Mouse (Mus musculus) heart, embryonic 12.5 days (tissue): ENCODE results near the gene Nmur1. TPM values are rescaled to one million over a fixed set of nuclear protein-coding genes. Genes with fewer than 3 reads are reported as not detected.
A peak's percentile ranks its signal among the peaks of the same experiment; 100 is the strongest.

Source experiments
- ATAC-seq: fragments of 200-750 bp; cut with Nextera tagmentation; 2 replicates; pipeline ENCODE4 v1.8.0; 2017; ENCODE audit warnings: moderate TSS enrichment, moderate library complexity; ENCODE audit not compliant: insufficient number of reproducible peaks, low FRiP score
- H3K27ac ChIP-seq: fragments of 300-500 bp; sonication (generic); 2 replicates; pipeline ENCODE4 v1.5.1; 2016; ENCODE audit warnings: mild to moderate bottlenecking, moderate library complexity; ENCODE audit not compliant: poor library complexity, severe bottlenecking
- H3K27me3 ChIP-seq: fragments of 300-500 bp; sonication (generic); replicated peaks from 2 replicates; pipeline ENCODE4 v1.6.1; 2016; ENCODE audit warnings: mild to moderate bottlenecking, moderate library complexity
- H3K36me3 ChIP-seq: fragments of 300-500 bp; sonication (generic); 2 replicates; pipeline ENCODE4 v1.6.1; 2016; ENCODE audit warnings: mild to moderate bottlenecking, moderate library complexity
- H3K4me1 ChIP-seq: fragments of 300-500 bp; sonication (generic); replicated peaks from 2 replicates; pipeline ENCODE4 v1.6.1; 2016; ENCODE audit warnings: mild to moderate bottlenecking
- H3K4me2 ChIP-seq: fragments of 300-500 bp; sonication (generic); 2 replicates; pipeline ENCODE4 v1.6.1; 2016; ENCODE audit warnings: mild to moderate bottlenecking, moderate library complexity
- H3K4me3 ChIP-seq: fragments of 300-500 bp; sonication (generic); 2 replicates; pipeline ENCODE4 v1.5.1; 2016; ENCODE audit warnings: mild to moderate bottlenecking
- H3K9ac ChIP-seq: fragments of 300-500 bp; sonication (generic); 2 replicates; pipeline ENCODE4 v1.6.1; 2016; ENCODE audit warnings: mild to moderate bottlenecking, moderate library complexity
- H3K9me3 ChIP-seq: fragments of 300-500 bp; sonication (generic); replicated peaks from 2 replicates; pipeline ENCODE4 v1.6.1; 2016; ENCODE audit warnings: mild to moderate bottlenecking, moderate library complexity
- WGBS: fragments of 180-500 bp; shearing (Covaris S2); methylation state at CpG from one replicate; pipeline ENCODE4 v1.1.7; 2016; 5-methylcytosine and 5-hydroxymethylcytosine counted together
- polyA plus RNA-seq: library from polyadenylated mRNA; unstranded; fragments of >200 nt; fragmentation: Nextera tagmentation; extraction: Ambion mirVana; gene quantifications from 2 replicates; pipeline ENCODE4 v1.2.1, GENCODE M21; 2016

Gene Nmur1
- polyA plus RNA-seq, 1 experiment from 2014 or later: not detected

GRCm38 (mm10) chr1:86456892-86457581 lies 31.0 kb upstream of the Nmur1 start:
- WGBS: 65% methylated on average over 13 of the region's 13 CpGs

GRCm38 (mm10) chr1:86452713-86453112 lies 26.7 kb upstream of the Nmur1 start:
- Histone ChIP-seq H3K27me3 (no peaks in the 10 kb centered on the region), H3K36me3 (no peaks in the 10 kb centered on the region), H3K9me3 (no peaks in the 10 kb centered on the region), H3K9ac (no peak overlapping the region), H3K27ac (no peak overlapping the region), H3K4me1 (peaks cover 7% of the 10 kb centered on the region), H3K4me3 (no peak overlapping the region), H3K4me2 (no peak overlapping the region)
- ATAC-seq: no peak
- 69% methylated on average over 5 of the region's 5 CpGs for WGBS

More at GRCm38 (mm10) chr1:86456892-86457581, 31.0 kb upstream of the Nmur1 start:
- H3K27ac ChIP-seq: no peak overlapping the region
- H3K27me3 ChIP-seq: no peaks in the 10 kb centered on the region
- ATAC-seq: no peak
- H3K4me3 ChIP-seq: no peak overlapping the region
- no peaks in the 10 kb centered on the region for H3K9me3 ChIP-seq
- no peaks in the 10 kb centered on the region for H3K4me1 ChIP-seq
- no peak overlapping the region for H3K9ac ChIP-seq
- H3K4me2 ChIP-seq: no peak overlapping the region
- H3K36me3 ChIP-seq: no peaks in the 10 kb centered on the region

GRCm38 (mm10) chr1:86449966-86450365 lies 23.9 kb upstream of the Nmur1 start:
- Histone ChIP-seq H3K27ac (no peak overlapping the region), H3K4me3 (no peak overlapping the region), H3K9ac (no peak overlapping the region), H3K4me2 (no peak overlapping the region), H3K9me3 (no peaks in the 10 kb centered on the region), H3K4me1 (peaks cover 14% of the 10 kb centered on the region), H3K27me3 (no peaks in the 10 kb centered on the region), H3K36me3 (no peaks in the 10 kb centered on the region)
- ATAC-seq: no peak
- WGBS: 41% methylated on average over 6 of the region's 6 CpGs

GRCm38 (mm10) chr1:86448272-86448671 lies 22.2 kb upstream of the Nmur1 start:
- Histone ChIP-seq H3K4me3 (no peak overlapping the region), H3K4me1 (peaks cover 23% of the 10 kb centered on the region), H3K9me3 (no peaks in the 10 kb centered on the region), H3K9ac (no peak overlapping the region), H3K36me3 (no peaks in the 10 kb centered on the region), H3K27me3 (no peaks in the 10 kb centered on the region), H3K27ac (peak overlapping the region; percentile 80), H3K4me2 (0 out of 2 replicates have a peak overlapping the region, but pooled peaks have one; percentile 44)
- ATAC-seq: no peak
- 29% methylated on average over 4 of the region's 4 CpGs for WGBS

- Histone ChIP-seq H3K4me1 (peaks cover 28% of the 10 kb centered on the region), H3K4me3 (no peak overlapping the region), H3K36me3 (no peaks in the 10 kb centered on the region), H3K4me2 (peak overlapping the region; percentile 44), H3K27me3 (no peaks in the 10 kb centered on the region), H3K9ac (0 out of 2 replicates have a peak overlapping the region, but pooled peaks have one; percentile 3), H3K27ac (peak overlapping the region; percentile 80), H3K9me3 (no peaks in the 10 kb centered on the region)
- peak; percentile 58; the same call in 1 of the 2 replicates for ATAC-seq
- 26% methylated on average over 13 of the region's 13 CpGs for WGBS
Observed at GRCm38 (mm10) chr1:86447596-86448171, 21.7 kb upstream of the Nmur1 start.

- Histone ChIP-seq H3K4me1 (peaks cover 55% of the 10 kb centered on the region), H3K9me3 (no peaks in the 10 kb centered on the region), H3K27me3 (no peaks in the 10 kb centered on the region), H3K4me3 (no peak overlapping the region), H3K4me2 (peak overlapping the region; percentile 76), H3K9ac (peak overlapping the region; percentile 85; the same call in 1 of the 2 replicates), H3K36me3 (no peaks in the 10 kb centered on the region), H3K27ac (peak overlapping the region; percentile 98)
- WGBS: 53% methylated on average over 8 of the region's 8 CpGs
- no peak for ATAC-seq
Observed at GRCm38 (mm10) chr1:86443386-86444172, 17.6 kb upstream of the Nmur1 start.

GRCm38 (mm10) chr1:86442832-86443231 lies 16.8 kb upstream of the Nmur1 start:
- Histone ChIP-seq H3K4me1 (peaks cover 56% of the 10 kb centered on the region), H3K4me2 (peak overlapping the region; percentile 76), H3K36me3 (no peaks in the 10 kb centered on the region), H3K27ac (peak overlapping the region; percentile 98), H3K27me3 (no peaks in the 10 kb centered on the region), H3K9ac (peak overlapping the region; percentile 85), H3K9me3 (no peaks in the 10 kb centered on the region), H3K4me3 (peak overlapping the region; percentile 46)
- no peak; the same call in 1 of the 2 replicates for ATAC-seq
- WGBS: 5% methylated on average over 24 of the region's 24 CpGs

GRCm38 (mm10) chr1:86441980-86442831 lies 16.2 kb upstream of the Nmur1 start:
- no peaks in the 10 kb centered on the region for H3K9me3 ChIP-seq
- H3K4me2 ChIP-seq: peak overlapping the region; percentile 76
- peaks cover 56% of the 10 kb centered on the region for H3K4me1 ChIP-seq
- WGBS: under 1% methylated on average over 81 of the region's 81 CpGs
- H3K36me3 ChIP-seq: no peaks in the 10 kb centered on the region
- H3K27me3 ChIP-seq: no peaks in the 10 kb centered on the region
- H3K9ac ChIP-seq: peak overlapping the region; percentile 85
- ATAC-seq: peak; percentile 74
- peak overlapping the region; percentile 98 for H3K27ac ChIP-seq
- H3K4me3 ChIP-seq: peak overlapping the region; percentile 46

GRCm38 (mm10) chr1:86441724-86441979 lies 15.6 kb upstream of the Nmur1 start:
- Histone ChIP-seq H3K36me3 (no peaks in the 10 kb centered on the region), H3K4me1 (peaks cover 57% of the 10 kb centered on the region), H3K27ac (peak overlapping the region; percentile 98), H3K9me3 (no peaks in the 10 kb centered on the region), H3K27me3 (no peaks in the 10 kb centered on the region), H3K4me3 (peak overlapping the region; percentile 46), H3K4me2 (peak overlapping the region; percentile 76), H3K9ac (peak overlapping the region; percentile 85)
- 0% methylated on average over 5 of the region's 5 CpGs for WGBS
- ATAC-seq: no peak; the same call in 1 of the 2 replicates

GRCm38 (mm10) chr1:86440887-86441723 lies 15.1 kb upstream of the Nmur1 start:
- Histone ChIP-seq H3K27me3 (no peaks in the 10 kb centered on the region), H3K9ac (peak overlapping the region; percentile 85), H3K4me1 (peaks cover 63% of the 10 kb centered on the region), H3K36me3 (no peaks in the 10 kb centered on the region), H3K9me3 (no peaks in the 10 kb centered on the region), H3K4me2 (peak overlapping the region; percentile 76), H3K27ac (peak overlapping the region; percentile 98), H3K4me3 (peak overlapping the region; percentile 46)
- WGBS: under 1% methylated on average over 28 of the region's 29 CpGs
- peak; percentile 51 for ATAC-seq
